In genomic region chr19:53423341-53423753, GRCm38 (mm10) we compare ENCODE assay signal across 8 mouse cellular contexts. TPM values are rescaled to one million over a fixed set of nuclear protein-coding genes. Genes with fewer than 3 reads are reported as not detected.
DNase-seq lines count a peak whose midpoint lies in the region; ATAC-seq lines count a peak whose summit lies in the region.

No protein-coding gene starts in this region.

- peak; percentile 40 for ATAC-seq in megakaryocyte, adult 5-6 weeks (ENCODE audit: poor library complexity, severe bottlenecking)

- DNase-seq in kidney, postnatal 10 days: peak; percentile 28
- DNase-seq in kidney, postnatal 25 days: no peak
- DNase-seq in induced T-regulatory cell, adult 2 months (ENCODE audit: low read depth): peak; percentile 94
- peak; percentile 90 to 92 for DNase-seq in thymus, postnatal 36 days
- no peak for DNase-seq in cerebellum, adult 9-10 months
- no peak for DNase-seq in layer of hippocampus, adult 11-12 months (ENCODE audit: low spot score)
- DNase-seq in layer of hippocampus, postnatal 10 days (ENCODE audit: low spot score in 2 of 2): no peak

RNA-seq across cellular contexts. Expression of gene Smndc1, which starts 33.0 kb away (rescaled TPM):
- 49.3 and 68.2 TPM in 2 replicates for total RNA-seq in megakaryocyte, adult 5-6 weeks (2015)
- total RNA-seq in megakaryocyte, adult 5-6 weeks (2017): 22.2 and 26.3 TPM in 2 replicates
- 10 to 100 TPM; 37.2 to 38.9 TPM for total RNA-seq in layer of hippocampus, postnatal 10 days (2021)

RNA-seq across cellular contexts. Expression of gene Gm10197, which starts 51.8 kb away (rescaled TPM):
- not detected in 2 replicates for total RNA-seq in megakaryocyte, adult 5-6 weeks (2015)
- total RNA-seq in megakaryocyte, adult 5-6 weeks (2017): not detected in 2 replicates
- not detected for total RNA-seq in layer of hippocampus, postnatal 10 days (2021)

Comparison
In these comparisons a context has a peak if more than half of its experiments do, and no peak if none do; other contexts are left out.
1. DNase-seq: peak in kidney, postnatal 10 days (single experiment), induced T-regulatory cell, adult 2 months (single experiment) and thymus, postnatal 36 days (2 of 2); none in kidney, postnatal 25 days (0 of 2), cerebellum, adult 9-10 months (single experiment), layer of hippocampus, adult 11-12 months (single experiment) and layer of hippocampus, postnatal 10 days (0 of 2).